Mouse (Mus musculus) heart, embryonic 11.5 days (tissue): ENCODE results near the gene Cdk19. TPM values are rescaled to one million over a fixed set of nuclear protein-coding genes. Genes with fewer than 3 reads are reported as not detected.

Experiments
- ATAC-seq: fragments of 200-750 bp; cut with Nextera tagmentation; replicated peaks from 2 replicates; pipeline ENCODE4 v1.8.0; 2017; ENCODE audit warnings: moderate library complexity; ENCODE audit not compliant: insufficient number of reproducible peaks, low FRiP score, low TSS enrichment
- H3K27ac ChIP-seq: fragments of 300-500 bp; sonication (generic); 2 replicates; pipeline ENCODE4 v1.5.1; 2014; ENCODE audit warnings: mild to moderate bottlenecking, low read depth, low read length
- H3K27me3 ChIP-seq: fragments of 300-500 bp; sonication (generic); 2 replicates; pipeline ENCODE4 v1.6.1; 2014; ENCODE audit warnings: mild to moderate bottlenecking, low read length, mixed read lengths; ENCODE audit not compliant: control insufficient read depth, insufficient read depth
- H3K36me3 ChIP-seq: fragments of 300-500 bp; sonication (generic); 2 replicates; pipeline ENCODE4 v1.6.1; 2014; ENCODE audit warnings: mild to moderate bottlenecking, low read length, moderate library complexity, mixed read lengths; ENCODE audit not compliant: control insufficient read depth, insufficient read depth
- H3K4me1 ChIP-seq: fragments of 300-500 bp; sonication (generic); 2 replicates; pipeline ENCODE4 v1.6.1; 2014; ENCODE audit warnings: low read length; ENCODE audit not compliant: control insufficient read depth, insufficient read depth
- H3K4me2 ChIP-seq: fragments of 300-500 bp; sonication (generic); 2 replicates; pipeline ENCODE4 v1.6.1; 2014; ENCODE audit warnings: mild to moderate bottlenecking, moderate library complexity
- H3K4me3 ChIP-seq: fragments of 300-500 bp; sonication (generic); 2 replicates; pipeline ENCODE4 v1.5.1; 2014; ENCODE audit warnings: low read depth, low read length
- H3K9ac ChIP-seq: fragments of 300-500 bp; sonication (generic); 2 replicates; pipeline ENCODE4 v1.6.1; 2014; ENCODE audit warnings: mild to moderate bottlenecking, low read depth, low read length, moderate library complexity
- H3K9me3 ChIP-seq: fragments of 300-500 bp; sonication (generic); replicated peaks from 2 replicates; pipeline ENCODE4 v1.6.1; 2016; ENCODE audit warnings: low read length; ENCODE audit not compliant: control insufficient read depth
- WGBS: fragments of 180-500 bp; shearing (Covaris S2); extraction: QIAGEN DNeasy Blood & Tissue Kit; methylation state at CpG from one replicate; pipeline ENCODE4 v1.1.7; 2014; ENCODE audit not compliant: insufficient replicate concordance; 5-methylcytosine and 5-hydroxymethylcytosine counted together
- polyA plus RNA-seq: library from polyadenylated mRNA; unstranded; fragments of >200 nt; fragmentation: Nextera tagmentation; extraction: Ambion mirVana; gene quantifications from 2 replicates; pipeline ENCODE4 v1.2.1, GENCODE M21; 2014

Gene Cdk19
- polyA plus RNA-seq, 1 experiment from 2014 or later: 6.4 TPM

GRCm38 (mm10) chr10:40358166-40358565 is 18.8 kb downstream of the Cdk19 start:
- no peak overlapping the region for H3K9ac ChIP-seq
- 42% methylated on average over 2 of the region's 2 CpGs for WGBS
- peaks cover 6% of the 10 kb centered on the region for H3K4me1 ChIP-seq
- no peak for ATAC-seq
- H3K27ac ChIP-seq: no peak overlapping the region
- no peaks in the 10 kb centered on the region for H3K36me3 ChIP-seq
- no peaks in the 10 kb centered on the region for H3K27me3 ChIP-seq
- no peak overlapping the region for H3K4me2 ChIP-seq
- no peaks in the 10 kb centered on the region for H3K9me3 ChIP-seq
- H3K4me3 ChIP-seq: no peak overlapping the region

DNA sequence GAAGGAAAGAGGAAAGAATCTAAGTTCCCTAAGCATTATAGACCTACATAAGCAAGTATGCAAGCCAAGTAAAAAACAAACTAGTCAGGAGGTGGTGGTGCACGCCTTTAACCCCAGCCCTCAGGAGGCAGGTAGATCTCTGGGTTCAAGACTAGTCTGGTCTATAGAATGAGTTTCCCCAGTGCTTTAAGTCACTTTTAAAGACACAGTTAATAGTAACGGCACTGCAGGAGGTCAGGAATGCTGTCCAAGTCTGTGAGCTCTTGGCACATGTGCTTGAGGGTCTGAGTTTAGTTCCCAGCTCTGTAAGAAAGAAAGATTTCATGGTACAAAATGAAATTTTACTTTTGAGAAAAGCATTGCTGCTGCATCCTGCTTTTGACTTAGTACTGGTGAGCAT is 19.8 kb downstream of the Cdk19 start:
- no peak overlapping the region for H3K4me3 ChIP-seq
- H3K36me3 ChIP-seq: no peaks in the 10 kb centered on the region
- no peaks in the 10 kb centered on the region for H3K27me3 ChIP-seq
- WGBS: 78% methylated on average over 2 of the region's 2 CpGs
- no peaks in the 10 kb centered on the region for H3K9me3 ChIP-seq
- ATAC-seq: no peak
- H3K27ac ChIP-seq: no peak overlapping the region
- no peak overlapping the region for H3K9ac ChIP-seq
- H3K4me2 ChIP-seq: no peak overlapping the region
- H3K4me1 ChIP-seq: peaks cover 8% of the 10 kb centered on the region

DNA sequence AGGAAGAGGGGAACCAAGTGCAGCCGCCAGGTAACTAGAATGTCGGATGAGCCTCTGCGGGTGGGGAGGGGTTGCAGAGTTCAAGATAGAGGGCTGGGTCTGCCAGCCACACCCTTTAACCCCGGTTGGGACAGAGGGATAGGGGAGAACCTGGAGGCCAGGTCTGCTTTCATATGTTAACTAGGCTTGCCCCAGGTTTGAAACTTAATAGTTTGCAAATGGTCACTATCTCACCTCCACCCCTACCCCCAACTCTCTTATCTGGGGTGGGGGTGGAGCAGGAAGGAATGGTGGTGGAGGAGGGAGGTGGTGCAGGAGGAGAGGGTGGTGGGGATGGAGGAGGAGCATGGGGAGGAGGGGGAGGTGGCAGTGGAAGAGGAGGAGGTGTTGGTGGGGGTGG is 23.6 kb downstream of the Cdk19 start:
- Histone ChIP-seq H3K27me3 (no peaks in the 10 kb centered on the region), H3K4me3 (no peak overlapping the region), H3K4me1 (peaks cover 8% of the 10 kb centered on the region), H3K27ac (no peak overlapping the region), H3K4me2 (no peak overlapping the region), H3K36me3 (no peaks in the 10 kb centered on the region), H3K9ac (no peak overlapping the region), H3K9me3 (no peaks in the 10 kb centered on the region)
- ATAC-seq: peak; percentile 42; the same call in 1 of the 2 replicates
- WGBS: 13% methylated on average over 4 of the region's 4 CpGs

DNA sequence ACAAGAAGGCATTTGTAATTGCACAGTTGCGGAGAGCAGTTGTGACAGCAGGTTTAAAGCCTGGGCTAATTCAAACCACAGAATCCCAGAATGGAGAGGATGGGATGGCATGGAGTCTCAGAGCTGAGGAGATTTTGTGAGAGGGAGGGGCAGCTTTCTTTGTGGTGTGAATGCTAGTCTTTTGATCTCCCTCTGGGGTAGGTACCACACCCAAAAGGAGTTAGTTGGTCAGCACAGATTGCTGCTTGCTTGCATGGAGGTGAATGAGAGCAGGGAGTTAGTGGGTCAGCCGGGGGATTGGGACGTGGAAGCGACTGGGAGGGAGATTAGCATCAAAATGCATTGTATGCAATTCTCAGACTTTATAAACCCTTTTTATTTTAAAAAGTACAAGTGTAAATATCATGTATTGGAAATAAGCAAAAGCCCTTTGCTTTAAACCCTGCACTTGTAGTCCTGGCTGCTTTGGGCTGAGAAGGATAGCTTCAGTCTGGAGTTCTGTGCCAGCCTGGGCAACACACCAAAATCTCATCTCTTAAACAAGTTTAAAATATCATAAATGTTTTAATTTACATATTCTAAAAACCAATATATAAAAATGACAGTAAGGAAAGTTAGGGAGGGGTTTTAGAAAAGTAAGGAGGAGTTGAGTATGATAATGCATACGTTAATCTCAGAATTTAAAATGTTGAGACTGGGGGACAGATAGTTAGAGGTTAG is 25.4 kb downstream of the Cdk19 start:
- ATAC-seq: no peak
- Histone ChIP-seq H3K4me3 (no peak overlapping the region), H3K27ac (no peak overlapping the region), H3K4me1 (peaks cover 8% of the 10 kb centered on the region), H3K9me3 (no peaks in the 10 kb centered on the region), H3K4me2 (no peak overlapping the region), H3K9ac (no peak overlapping the region), H3K27me3 (no peaks in the 10 kb centered on the region), H3K36me3 (no peaks in the 10 kb centered on the region)
- WGBS: 61% methylated on average over 5 of the region's 5 CpGs

DNA sequence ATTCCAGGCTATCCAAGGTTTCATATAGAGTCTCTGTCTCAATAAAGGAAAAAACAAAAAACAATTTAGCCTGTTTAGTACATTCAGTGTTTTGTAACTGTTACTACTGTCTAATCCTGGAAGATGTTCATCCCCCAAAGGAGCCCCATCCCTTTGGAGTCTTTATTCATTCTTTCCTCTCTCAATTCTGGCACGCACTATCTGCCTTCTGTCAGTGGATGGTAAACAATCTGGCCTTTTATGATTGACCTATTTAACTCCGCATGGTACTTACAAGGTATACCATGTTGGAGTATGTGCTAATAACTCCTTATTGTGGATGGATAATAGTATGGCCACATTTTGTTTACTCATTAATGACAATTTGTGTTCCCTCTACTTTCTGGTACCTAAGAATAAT is 26.6 kb downstream of the Cdk19 start:
- ATAC-seq: no peak
- H3K4me1 ChIP-seq: peaks cover 8% of the 10 kb centered on the region
- H3K9me3 ChIP-seq: no peaks in the 10 kb centered on the region
- H3K4me3 ChIP-seq: no peak overlapping the region
- H3K4me2 ChIP-seq: no peak overlapping the region
- H3K27ac ChIP-seq: no peak overlapping the region
- H3K36me3 ChIP-seq: no peaks in the 10 kb centered on the region
- no peaks in the 10 kb centered on the region for H3K27me3 ChIP-seq
- no peak overlapping the region for H3K9ac ChIP-seq
- WGBS: 85% methylated on average over 2 of the region's 2 CpGs

- Histone ChIP-seq H3K27ac (no peak overlapping the region), H3K4me1 (peaks cover 2% of the 10 kb centered on the region; the same call in 1 of the 2 replicates), H3K36me3 (no peaks in the 10 kb centered on the region), H3K4me2 (no peak overlapping the region), H3K9ac (no peak overlapping the region), H3K27me3 (no peaks in the 10 kb centered on the region), H3K4me3 (no peak overlapping the region), H3K9me3 (no peaks in the 10 kb centered on the region)
- WGBS: 84% methylated on average over 1 of the region's 1 CpGs
- no peak for ATAC-seq
These were observed 29.2 kb downstream of the Cdk19 start for GRCm38 (mm10) chr10:40368516-40368915.

GRCm38 (mm10) chr10:40370156-40370555 is 30.8 kb downstream of the Cdk19 start:
- Histone ChIP-seq H3K36me3 (no peaks in the 10 kb centered on the region), H3K9ac (no peak overlapping the region), H3K4me3 (no peak overlapping the region), H3K4me1 (peaks cover 2% of the 10 kb centered on the region; the same call in 1 of the 2 replicates), H3K4me2 (no peak overlapping the region), H3K27ac (no peak overlapping the region), H3K27me3 (no peaks in the 10 kb centered on the region), H3K9me3 (no peaks in the 10 kb centered on the region)
- ATAC-seq: no peak

DNA sequence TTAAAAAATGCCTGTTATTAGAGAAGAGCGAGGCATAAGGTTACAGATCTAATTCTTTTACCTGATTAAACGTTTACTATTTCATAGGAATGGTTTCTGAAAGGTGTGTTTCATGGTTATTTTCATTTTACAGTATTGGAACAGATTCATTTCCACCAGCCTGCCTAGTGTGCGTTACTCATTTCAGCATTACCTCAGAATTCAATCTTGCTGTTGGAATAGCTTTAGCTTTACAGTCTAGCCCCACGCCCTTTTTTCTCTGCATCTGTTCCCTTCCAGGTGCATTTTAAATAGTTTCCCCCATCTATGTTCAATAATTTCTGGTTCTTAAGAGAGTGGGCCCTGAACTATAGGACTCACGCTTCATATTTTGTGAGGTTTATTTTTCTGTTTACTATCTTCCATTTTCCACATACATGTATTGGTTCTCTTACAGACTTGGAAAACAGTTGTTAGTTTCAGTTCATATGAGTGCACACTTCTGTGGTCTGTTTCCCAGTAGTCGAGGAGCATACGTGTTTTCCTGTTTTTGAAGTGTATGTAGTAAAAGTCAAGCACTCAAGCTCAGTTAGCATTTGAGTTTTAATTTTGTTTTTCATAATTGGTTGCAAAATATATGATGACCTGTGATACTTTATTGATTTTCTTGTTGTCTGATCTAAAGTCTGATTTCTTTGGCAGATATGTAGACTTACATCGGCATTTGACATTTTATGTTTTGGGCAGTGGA is 32.0 kb downstream of the Cdk19 start:
- Histone ChIP-seq H3K9ac (no peak overlapping the region), H3K4me3 (no peak overlapping the region), H3K4me2 (no peak overlapping the region), H3K4me1 (peaks cover 2% of the 10 kb centered on the region; the same call in 1 of the 2 replicates), H3K9me3 (no peaks in the 10 kb centered on the region), H3K27me3 (no peaks in the 10 kb centered on the region), H3K27ac (no peak overlapping the region), H3K36me3 (no peaks in the 10 kb centered on the region)
- no peak for ATAC-seq
- 81% methylated on average over 8 of the region's 8 CpGs for WGBS
